Mouse (Mus musculus): ENCODE results near the gene Adora1.

DNA sequence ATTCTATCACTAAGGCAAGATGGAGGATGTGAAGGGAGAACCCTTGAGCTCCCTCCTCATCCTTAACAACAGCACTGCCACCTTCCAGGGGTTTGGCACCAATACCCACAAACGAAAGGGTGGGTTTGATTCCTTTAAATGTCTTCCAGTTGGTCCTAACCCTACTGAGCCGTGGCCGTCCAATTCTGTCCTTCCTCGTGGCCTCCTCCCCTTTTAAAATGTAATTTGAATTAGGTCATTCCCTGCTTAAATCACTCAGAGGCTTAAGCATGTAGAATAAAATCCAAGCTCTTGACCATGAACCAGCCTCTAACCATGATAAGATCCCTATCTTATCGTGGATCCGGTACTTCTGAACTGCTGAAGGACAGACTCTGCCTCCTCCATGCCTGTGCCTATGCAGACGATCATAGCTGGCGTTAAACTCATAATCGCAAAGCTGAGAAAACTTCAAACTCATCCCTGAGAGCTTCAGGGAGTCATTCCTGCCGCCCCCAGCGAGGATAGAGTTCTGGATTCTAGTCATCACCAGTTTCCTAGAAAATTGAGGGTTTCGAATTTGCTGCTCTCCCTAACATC, 10.5 kb downstream of the Adora1 start:
- no peak for TF ChIP-seq CTCF (conservative IDR thresholded peaks at IDR 0.05; ENCODE audit: low read length)
- no peak for TF ChIP-seq NANOG (IDR thresholded peaks at IDR 0.05; ENCODE audit: borderline replicate concordance, low read length)
- TF ChIP-seq POU5F1 (IDR thresholded peaks at IDR 0.05; ENCODE audit: borderline replicate concordance, low read length): no peak

Data from E14TG2a.4 (cell line).